Mouse (Mus musculus) cerebellum, adult 9-10 months (tissue): Measurements from ENCODE around the gene Lax1.
"Not testable (repeated sequence)": the region's sequence is repeated elsewhere in the genome, so short reads cannot be mapped to it uniquely, and the experiment has no call there.

Source experiments
- DNase-seq: peaks from one replicate; pipeline ENCODE4 v3.0.0; 2022

Gene Lax1

DNA sequence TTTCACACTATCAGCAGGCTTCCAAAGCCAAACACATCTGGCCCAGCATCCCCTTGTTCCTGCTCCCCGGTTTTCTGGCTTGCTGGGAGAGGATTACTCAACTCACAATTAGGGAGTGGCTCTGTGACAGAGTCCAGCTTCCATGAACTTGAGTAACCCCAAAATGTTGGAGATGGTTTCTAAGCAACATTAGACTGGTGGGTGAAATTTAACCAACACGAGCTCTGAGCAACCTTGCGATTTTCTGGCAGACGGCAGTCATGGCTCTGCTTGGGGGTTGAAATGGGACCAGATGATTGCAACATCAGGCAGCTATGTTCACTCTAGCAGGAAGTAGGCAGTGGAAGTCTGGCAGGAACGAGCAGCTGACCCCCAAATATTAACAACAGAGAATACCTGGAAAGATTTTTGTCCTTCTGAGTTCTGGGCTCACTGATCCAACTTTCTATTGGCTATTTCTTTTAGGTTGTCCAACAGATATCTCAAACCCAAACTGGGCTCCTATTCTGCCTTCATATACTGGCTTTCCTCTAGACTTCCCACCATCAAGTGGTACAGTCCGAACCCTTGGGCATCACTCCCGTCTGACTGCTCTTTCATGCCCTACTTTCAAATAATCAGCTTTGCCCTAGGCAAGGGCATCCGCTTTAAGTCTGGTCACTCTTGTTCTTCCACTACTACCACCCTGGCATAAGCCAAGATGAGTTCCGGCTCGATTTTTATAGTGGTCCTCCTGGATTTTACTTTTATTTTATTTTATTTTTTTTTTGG, 4.0 kb downstream of the Lax1 start:
- DNase-seq: no peak

DNA sequence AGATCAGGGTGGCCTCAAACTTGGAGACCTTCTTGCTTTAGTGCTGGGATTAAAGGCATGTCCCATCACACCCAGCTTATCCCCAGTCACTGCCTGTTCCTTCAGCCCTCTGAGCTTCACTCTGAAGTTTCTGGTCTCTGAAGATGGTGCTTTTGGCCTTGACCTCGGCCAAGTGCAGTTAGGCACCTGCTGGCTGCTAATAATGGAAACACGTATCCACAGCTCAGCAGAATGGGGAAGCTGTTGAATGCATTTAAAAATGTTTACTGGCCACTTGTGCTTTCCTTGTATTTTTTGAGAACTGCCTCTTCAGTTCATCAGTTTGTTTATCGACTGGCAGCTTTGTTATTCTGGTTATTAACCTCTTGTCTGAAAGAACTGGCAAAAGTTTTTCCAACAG, 18.1 kb downstream of the Lax1 start:
- no peak for DNase-seq

DNA sequence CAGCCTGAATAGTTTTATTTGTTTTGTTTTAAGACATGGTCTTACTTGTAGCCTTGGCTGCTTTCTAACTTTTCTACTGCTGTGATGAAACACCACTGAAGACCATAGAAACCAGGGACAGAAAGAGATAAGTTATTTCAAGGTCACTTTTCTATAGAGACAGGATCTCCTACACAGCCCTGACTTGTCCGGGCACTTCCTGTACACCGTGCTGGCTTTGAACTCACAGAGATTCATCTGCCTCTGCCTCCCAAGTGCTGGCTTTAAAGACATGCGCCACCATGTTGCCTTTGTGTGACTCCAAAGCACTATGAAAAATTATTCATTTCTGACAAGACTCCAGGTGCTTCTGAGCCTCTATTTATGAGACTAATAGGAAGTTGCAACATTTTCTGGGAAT, 18.6 kb downstream of the Lax1 start:
- no peak for DNase-seq

DNA sequence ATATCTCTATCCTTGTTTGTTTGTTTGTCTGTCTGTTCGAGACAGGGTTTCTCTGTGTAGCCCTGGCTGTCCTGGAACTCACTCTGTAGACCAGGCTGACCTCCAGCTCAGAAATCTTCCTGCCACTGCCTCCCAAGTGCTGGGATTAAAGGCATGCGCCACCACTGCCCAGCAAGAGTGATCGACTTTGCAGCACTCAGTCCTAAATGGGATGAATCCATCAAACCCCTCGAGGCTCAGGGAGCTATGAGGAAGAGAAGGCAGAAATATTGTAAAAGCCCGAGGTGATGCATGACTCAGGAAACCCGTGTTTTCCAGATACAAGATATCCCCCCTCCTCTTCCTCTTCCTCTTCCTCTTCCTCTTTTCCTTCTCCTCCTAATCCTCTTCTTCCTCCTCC, 19.1 kb downstream of the Lax1 start:
- DNase-seq: no peak

DNA sequence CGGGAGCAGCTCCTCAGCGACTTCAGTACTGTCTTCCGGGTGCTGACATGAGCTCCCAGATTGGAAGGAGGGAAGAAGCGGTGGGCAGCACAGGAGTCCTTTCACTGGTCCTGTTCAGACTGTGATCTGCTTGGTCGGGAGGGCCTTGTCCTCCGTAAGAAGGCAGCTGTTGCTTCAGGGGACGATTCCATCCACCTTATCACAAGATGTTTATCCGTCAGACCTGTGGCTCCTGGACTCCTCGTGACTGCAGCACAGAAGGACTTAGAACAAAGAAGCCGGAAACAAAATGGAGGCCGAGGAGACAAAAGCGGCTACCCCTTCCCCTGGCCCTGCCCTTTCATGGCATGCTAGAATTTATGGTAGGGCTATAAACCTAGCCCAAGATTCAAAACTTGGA, 19.7 kb downstream of the Lax1 start:
- no peak for DNase-seq

DNA sequence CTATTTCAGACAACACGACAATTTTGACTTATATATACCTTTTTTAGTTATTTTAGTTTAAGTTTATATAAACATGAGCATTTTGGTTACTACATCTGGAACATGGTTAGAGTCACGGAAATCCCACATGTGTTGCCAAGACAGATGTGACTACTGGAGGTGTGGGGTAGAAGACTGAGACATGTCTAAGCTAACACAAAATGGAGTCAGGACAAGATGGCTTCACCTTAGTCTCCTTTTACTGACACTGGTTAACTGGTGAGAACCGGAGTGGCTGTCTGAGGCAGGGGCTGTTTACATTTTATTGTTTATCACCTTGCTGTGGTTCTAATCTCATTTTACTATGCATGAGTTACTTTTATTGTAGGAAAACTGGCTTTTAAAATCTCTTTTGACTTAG, 21.3 kb downstream of the Lax1 start:
- DNase-seq: no peak

DNA sequence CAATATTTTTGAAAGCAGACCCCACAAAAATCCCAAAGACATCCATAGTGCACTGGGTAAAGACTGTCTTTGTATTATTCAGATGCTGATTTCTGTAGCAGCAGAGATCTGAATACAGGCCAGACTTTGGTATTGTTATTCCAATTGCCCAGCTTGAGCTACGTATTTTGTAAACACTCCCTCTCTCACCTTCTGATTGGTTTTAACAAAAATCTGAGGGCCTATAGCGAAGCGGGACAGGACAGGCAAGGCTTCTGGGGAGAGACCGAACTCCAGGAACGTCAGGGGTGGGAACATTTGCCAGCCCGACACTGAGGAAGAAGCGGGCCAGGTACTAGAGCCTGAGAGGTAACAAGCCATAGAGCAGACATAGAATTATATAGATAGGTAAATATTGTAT, 22.2 kb downstream of the Lax1 start:
- DNase-seq: no peak

DNA sequence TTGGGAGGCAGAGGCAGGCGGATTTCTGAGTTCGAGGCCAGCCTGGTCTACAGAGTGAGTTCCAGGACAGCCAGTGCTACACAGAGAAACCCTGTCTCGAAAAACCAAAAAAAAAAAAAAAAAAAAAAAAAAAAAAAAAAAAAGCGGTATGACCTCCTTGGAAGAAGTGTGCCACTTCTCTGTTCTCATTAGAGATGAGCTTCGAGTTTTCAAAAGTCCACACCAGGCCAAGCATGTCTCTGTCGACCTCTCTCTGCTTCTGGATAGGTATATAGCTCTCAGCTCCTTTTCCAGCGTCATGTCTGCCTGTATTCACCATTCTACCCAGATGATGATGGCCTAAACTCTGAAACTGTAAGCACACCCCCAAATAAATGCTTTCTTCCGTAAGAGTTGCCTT, 24.2 kb downstream of the Lax1 start:
- DNase-seq: not testable (repeated sequence)

DNA sequence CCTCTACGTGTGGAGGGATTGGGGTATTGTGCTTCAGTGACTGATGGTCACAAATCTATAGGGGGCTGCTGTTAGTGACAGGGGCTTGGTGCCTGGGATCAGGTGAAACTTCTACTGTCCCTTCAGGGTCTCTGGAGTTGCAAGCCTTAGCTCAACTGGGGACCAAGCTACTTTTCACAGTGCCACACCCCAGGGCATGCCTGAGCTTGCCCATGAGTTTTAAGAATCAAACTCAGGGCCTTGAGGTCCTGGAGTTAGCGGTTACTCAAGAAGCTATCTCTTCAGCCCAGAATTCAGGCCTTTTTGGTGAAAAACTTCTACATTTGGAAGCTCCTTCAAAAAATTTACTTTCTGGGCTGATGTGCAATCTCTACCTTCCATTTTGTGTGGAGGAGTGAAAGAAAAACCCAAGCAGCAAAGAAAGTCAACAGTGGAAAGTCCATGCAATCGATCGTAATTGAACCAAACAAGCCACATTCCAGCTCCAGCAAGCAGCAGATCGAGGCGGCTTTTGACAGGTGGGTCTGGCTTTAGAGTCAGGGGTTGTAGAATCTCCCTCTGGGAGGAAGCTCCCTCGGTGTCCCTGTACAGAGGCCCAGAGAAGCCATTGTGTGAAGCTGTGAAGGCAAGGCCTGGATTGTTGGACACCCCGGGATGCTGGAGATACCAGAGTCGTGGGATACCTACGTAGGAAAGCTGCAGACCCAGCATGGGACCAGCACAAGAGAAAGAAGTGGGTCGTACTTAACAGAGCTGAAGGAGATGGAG, 25.5 kb downstream of the Lax1 start:
- DNase-seq: no peak

DNA sequence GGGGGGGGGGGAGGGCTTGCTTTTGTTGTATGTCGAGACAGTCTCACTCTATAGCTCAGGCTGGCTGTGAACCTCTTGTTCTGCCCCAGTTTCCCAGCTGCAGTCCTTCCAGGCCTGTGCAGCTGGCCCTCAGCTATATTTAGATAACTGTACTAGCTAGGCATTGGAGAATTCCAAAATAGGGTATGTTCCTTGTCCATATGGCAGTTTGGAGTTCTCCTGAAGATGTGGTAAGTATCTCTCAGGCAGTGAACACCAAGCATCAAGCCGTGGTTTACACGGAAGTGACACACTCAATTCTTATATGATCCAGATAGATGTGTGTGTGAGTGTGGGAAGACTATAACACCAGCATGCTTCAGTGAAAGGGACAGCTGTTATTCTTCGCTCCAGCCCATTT, 26.5 kb downstream of the Lax1 start:
- DNase-seq: no peak

DNA sequence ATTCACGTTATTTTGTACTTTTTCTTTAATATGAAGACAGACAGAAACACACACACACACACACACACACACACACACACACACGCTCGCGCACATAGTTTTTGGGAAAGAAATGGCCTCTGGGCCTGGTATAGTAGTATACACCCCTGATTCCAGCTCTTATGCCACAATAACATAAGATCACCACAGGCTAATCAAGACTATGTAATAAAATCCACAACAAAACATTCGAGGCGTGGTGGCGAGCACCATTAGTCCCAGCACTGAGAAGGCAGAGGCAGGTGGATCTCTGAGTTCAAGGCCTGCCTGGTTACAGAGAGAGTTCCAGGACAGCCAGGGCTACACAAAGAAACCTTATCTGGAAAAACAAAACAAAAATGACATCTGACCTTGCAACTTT, 27.0 kb downstream of the Lax1 start:
- peak; percentile 26 for DNase-seq

DNA sequence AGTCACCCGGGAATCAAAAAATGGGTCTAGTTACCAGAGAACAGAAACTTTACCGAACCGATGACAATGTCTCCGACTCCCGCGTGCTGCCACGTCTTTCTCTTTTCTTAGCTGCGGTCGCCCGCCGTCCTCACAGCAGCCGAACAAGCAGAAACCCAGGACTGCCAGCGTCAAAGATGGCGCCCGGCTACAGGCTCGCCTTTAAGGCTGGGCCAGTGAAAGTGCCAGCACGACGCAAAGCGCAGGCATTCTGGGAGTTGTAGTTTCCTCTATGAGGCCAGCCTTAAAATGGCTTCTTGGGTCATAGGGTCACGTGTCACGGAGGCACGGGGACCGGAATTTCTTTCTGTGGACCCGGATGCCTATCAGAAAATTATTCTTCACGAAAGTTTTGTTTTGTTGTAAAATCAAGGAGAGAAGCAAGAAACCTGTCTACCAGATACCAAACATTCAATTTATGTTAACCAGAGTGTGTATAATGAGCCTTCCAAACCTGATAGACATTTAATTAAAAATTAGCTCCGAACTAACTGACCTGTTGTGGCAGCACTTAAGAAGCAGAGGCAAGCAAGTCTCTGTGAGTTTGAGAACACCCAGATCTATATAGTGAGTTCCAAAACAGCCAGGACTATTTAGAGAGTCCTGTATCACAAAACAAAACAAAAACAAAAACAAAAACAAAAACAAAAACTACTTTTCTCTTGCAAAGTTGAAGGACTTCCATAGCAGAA, 28.5 kb downstream of the Lax1 start, which contains the start of gene Gm38394:
TSS of gene Gm38394 (minus strand) at position 116 of the 731 bp plus-strand sequence.
- DNase-seq: peak; percentile 95

DNA sequence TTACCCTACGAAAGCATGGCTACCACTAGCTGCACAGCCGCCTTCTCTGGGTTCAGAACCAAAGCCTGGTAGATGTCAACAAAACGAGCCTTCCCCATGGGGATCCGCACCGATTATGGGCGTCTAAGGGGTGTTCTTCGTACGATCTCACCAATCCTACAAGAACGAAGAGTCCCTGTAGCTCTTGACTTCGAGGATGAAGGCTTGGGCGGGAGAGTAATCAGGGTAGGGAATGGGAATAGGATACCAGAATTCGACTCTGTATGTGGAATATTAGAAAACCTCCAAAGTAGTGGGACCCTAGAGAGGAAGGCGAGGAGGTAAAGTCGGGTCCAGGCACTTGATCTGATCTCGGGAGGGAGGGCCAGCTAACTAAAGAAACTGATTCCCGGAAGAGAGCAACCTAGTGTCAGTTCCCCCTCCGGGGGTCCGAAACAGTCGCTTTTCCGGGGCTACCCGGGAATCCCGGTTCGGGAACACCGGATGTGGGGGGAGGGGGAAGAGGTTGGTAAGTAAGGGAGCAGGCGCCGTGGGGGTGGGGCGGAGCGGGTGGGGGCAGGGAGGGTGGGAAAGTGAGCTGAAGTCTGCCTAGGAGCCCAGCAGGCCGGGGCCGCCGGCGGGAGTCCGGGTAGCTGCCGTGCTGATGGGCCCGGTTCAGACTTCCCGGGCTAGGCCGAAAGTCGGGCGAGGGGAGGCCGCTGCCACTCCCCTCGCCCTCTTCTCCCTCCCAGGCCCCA, 29.3 kb downstream of the Lax1 start, which contains the start of gene Zbed6:
TSS of gene Zbed6 (minus strand) at position 420 of the 737 bp plus-strand sequence.
- DNase-seq: peak; percentile 69

DNA sequence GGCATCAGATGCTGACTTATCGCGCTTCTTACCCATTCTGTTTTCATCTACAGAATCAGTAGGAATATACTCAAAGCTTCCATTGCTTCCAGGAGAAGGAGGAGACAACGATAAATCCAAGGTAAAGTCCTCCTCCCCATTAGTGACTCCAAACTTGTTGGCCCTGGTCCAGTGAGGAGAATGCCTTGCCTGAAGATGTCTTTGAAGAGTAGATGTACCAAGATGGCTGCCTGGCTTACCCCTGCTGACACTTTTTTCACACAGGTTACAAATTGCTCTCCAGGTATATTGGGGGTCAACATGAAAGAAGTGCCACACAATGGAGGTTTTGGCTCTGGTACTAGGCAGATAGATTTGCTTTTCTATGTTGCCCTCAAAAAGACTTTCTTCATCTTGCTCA, 31.0 kb downstream of the Lax1 start:
- DNase-seq: peak; percentile 35

DNA sequence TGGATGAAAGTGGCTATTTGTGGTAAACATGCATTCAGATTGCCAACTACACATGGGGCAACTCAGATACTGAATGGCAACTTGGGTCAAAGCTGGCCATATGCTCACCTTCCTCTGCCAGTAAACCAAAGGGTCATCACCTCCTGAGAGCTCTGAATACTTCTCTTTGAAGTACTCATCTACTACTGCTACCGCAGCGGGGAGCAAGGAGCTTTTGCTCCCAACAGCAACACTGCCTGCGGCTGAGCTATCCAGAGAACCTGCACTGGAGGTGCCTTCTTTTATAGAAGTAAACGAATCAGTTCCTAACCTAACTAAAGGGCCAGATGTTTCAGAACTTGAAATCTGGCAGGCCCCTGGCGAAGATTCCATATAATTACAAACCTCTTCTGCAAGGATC, 33.1 kb downstream of the Lax1 start:
- DNase-seq: no peak

DNA sequence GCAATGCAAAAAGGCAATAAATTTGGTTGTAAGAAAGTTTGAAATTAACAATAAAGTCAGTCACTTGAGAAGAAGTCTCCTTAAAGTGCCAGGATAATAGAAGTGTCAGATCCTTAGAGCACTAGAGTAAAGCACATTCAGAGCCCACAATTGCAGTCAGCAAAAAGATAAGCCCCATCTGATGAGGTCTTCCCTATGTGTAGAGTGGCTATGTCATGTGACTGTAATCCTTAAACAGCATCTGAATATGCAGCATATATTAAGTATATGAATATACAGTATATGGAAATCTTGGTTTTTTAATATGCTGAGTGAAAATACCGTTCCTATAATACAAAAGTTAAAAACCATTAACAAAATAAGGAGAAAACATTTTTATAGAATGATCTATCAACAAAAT, 36.9 kb downstream of the Lax1 start:
- no peak for DNase-seq

DNA sequence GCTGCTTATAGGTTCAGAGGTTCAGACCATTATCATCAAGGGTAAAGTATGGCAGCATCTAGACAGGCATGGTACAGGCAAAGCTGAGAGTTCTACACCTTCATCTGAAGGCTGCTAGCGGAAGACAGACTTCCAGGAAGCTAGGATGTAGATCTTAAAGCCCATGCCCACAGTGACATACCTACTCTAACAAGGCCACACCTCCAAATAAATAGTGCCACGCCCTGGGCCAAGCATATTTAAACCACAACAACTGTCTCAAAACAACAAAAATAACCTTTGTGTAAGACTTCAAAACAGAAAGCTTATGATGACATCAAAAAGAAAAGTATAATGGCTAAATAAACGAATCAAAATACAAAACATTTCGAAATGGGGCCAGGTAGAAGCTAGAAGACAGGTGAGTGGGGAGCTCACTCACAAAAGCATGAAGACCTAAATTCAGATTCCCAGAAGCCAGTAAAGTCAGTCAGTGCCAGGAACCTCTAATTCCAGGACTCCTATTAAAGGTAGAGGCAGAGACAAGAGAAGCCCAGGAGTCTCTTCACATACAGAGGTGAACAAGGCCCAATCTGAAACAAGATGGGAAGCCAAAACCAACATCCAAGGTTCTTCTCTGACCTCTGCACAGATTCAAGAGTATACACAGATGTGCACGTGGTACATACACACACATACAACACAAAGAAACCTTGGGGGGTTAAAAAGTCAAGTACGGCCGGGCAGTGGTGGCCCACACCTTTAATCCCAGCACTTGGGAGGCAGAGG, 39.4 kb downstream of the Lax1 start:
- DNase-seq: no peak

DNA sequence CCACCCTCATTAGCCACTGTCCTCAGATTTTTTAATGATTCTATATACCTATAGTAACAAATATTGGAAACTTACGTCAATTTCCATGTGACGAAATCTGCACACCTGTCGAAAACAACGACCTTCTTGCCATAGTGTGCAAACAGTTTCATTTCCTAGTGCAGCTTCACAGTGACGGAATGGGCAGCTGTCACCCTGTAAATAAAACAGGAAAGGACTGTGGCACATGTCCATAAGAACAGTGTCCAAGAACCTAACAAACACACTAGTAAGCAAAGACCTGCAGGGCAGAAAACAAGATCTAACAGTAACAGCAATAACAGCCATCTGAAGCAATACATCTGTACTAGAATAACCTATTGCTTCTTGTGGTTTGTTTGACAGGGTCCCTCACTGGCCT, 44.3 kb downstream of the Lax1 start:
- no peak for DNase-seq

DNA sequence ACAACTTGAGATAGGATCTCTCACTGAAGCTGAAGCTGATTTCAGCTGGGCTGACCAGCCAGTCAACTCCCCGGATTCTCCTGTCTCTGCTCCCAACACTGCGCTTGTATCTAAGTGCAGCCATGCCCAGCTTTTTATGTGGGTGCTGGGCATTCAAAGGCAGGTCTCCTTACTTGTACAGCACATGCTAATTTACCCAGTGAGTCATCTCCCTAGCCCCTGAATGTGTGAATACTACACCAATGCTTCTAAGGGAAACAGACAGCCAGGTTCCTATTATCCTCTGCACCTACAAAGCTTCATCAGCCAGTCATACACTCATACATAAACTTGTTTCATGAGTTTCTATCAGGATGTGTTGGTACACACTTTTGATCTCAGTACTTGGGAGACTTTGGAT, 48.7 kb downstream of the Lax1 start:
- DNase-seq: no peak

DNA sequence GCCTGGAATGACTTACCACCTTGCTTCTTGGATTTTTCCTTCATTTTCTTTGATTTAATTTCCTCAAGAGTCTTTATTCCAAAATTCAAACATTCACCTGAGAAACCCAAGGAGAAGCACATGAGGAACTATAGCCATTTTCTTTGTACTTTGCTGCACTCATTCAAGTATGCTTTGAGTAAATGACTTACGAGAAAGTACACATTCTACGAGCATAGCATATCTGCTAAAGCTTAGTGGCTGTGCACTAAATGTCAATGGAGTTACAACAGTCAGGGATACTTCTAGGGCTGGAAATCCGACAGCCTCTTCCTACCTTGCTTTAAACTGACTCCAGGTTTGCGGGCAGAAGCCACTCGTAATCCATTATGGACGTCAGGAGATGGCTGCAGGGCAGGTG, 51.4 kb downstream of the Lax1 start:
- no peak for DNase-seq

DNA sequence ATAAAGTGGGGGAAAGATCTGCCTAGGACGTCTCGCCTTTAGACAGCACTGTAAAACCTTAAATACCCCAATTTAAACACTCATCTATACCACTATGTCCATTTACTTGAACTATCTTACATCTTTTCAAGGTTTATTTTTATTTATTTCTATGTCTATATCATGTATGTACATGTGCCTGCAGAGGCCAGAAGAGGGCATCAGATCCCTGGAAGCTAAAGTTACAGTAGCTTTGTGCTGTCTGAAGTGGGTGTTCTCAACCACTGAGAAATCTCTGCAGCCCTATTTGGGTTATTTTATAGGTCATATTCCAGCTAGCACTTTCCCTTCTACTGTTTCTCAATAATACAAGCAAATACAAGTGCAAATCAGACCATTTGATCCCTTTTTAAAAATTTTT, 57.7 kb downstream of the Lax1 start:
- DNase-seq: no peak
